Mouse (Mus musculus): Measurements from ENCODE around the gene Myog.

- TF ChIP-seq POLR2A (IDR thresholded peaks at IDR 0.05; ENCODE audit: borderline replicate concordance, insufficient read depth, low read length) (no peak), CTCF (IDR thresholded peaks at IDR 0.05; ENCODE audit: borderline replicate concordance, insufficient read depth, low read depth, low read length) (no peak)
Observed at GRCm38 (mm10) chr1:134292073-134292472, 2.3 kb downstream of the Myog start.
